Mouse (Mus musculus): ENCODE measurements around the gene Atf7ip. TPM values are rescaled to one million over a fixed set of nuclear protein-coding genes. Genes with fewer than 3 reads are reported as not detected.
A peak's percentile ranks its signal among the peaks of the same experiment; 100 is the strongest.

Gene Atf7ip
- polyA plus RNA-seq, 1 experiment from 2014 or later, result 21.0 TPM

DNA sequence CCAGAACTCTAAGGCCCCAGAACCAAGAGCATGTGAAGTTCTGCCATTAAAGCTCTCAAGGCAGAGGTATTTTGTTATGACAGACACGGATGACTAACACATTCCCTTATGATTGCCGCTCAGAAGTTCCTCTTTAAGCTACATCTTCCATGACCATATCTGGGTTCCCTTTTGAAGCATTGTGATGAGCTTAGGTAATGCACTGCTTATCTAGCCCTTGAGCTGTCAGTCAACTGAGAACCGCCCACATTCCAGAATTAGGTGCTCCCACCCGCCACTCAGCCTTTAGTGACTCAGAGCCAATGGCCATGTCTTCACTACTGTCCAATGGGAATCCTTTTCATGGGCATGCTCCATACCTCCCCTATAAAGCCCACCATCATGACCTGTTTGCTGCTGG is 13.7 kb upstream of the Atf7ip start:
- no peaks in the 10 kb centered on the region for H3K9me3 ChIP-seq (ENCODE audit: control insufficient read depth, low read length)
- WGBS, result 84% methylated on average over 4 of the region's 4 CpGs
- H3K4me3 ChIP-seq (ENCODE audit: low read length), result no peak overlapping the region
- H3K4me2 ChIP-seq (ENCODE audit: low read depth, low read length), result no peak overlapping the region
- no peak overlapping the region for H3K27ac ChIP-seq (ENCODE audit: low read length)
- no peaks in the 10 kb centered on the region for H3K27me3 ChIP-seq (replicated peaks; ENCODE audit: control insufficient read depth, insufficient read depth, low read length)
- no peaks in the 10 kb centered on the region for H3K36me3 ChIP-seq (ENCODE audit: control insufficient read depth, insufficient read depth, low read length)
- no peaks in the 10 kb centered on the region for H3K4me1 ChIP-seq (ENCODE audit: control insufficient read depth, insufficient read depth, low read length)
- ATAC-seq, result no peak
- no peak overlapping the region for H3K9ac ChIP-seq (ENCODE audit: low read depth, low read length)

- Histone ChIP-seq H3K9me3 (ENCODE audit: control insufficient read depth, low read length) (no peaks in the 10 kb centered on the region), H3K9ac (ENCODE audit: low read depth, low read length) (no peak overlapping the region), H3K36me3 (ENCODE audit: control insufficient read depth, insufficient read depth, low read length) (no peaks in the 10 kb centered on the region), H3K27ac (ENCODE audit: low read length) (no peak overlapping the region), H3K4me2 (ENCODE audit: low read depth, low read length) (no peak overlapping the region), H3K4me3 (ENCODE audit: low read length) (no peak overlapping the region), H3K4me1 (ENCODE audit: control insufficient read depth, insufficient read depth, low read length) (no peaks in the 10 kb centered on the region), H3K27me3 (replicated peaks; ENCODE audit: control insufficient read depth, insufficient read depth, low read length) (no peaks in the 10 kb centered on the region)
- 89% methylated on average over 7 of the region's 7 CpGs for WGBS
- no peak for ATAC-seq
Measured at GRCm38 (mm10) chr6:136493486-136493885, 12.5 kb upstream of the Atf7ip start.

DNA sequence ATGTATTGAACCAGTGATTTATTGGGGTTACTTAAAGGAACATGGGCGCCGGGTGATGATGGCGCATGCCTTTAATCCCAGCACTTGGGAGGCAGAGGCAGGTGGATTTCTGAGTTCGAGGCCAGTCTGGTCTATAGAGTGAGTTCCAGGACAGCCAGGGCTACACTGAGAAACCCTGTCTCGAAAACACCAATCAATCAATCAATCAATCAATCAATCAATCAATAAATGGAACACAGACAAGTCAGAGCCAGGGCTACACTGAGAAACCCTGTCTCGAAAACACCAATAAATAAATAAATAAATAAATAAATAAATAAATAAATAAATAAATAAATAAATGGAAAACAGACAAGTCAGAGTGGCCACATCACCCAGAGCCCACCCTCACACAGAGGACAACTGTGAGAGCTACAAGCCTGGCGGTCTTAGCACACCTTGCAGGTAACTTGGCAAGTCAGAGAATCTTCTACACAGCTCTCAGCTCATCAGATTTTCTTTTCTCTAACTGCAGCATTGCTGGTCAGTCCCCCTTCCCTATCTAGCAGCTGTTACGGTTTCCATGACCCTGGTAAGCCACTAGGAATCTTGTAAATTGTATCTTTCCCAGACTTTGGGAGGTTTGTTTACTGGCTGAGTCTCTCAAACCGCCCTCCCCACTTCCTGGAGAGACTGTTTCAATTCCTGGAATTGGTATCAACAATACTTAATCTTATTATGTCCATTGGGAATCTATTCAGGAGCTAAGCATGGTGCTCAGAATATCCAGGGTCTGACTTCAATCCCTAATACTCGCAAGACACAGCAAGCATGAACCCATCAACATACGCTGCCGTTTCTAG is 11.8 kb upstream of the Atf7ip start:
- no peak overlapping the region for H3K27ac ChIP-seq (ENCODE audit: low read length)
- H3K4me2 ChIP-seq (ENCODE audit: low read depth, low read length), result no peak overlapping the region
- 82% methylated on average over 12 of the region's 12 CpGs for WGBS
- no peak overlapping the region for H3K4me3 ChIP-seq (ENCODE audit: low read length)
- no peak overlapping the region for H3K9ac ChIP-seq (ENCODE audit: low read depth, low read length)
- no peak for ATAC-seq
- no peaks in the 10 kb centered on the region for H3K4me1 ChIP-seq (ENCODE audit: control insufficient read depth, insufficient read depth, low read length)
- H3K9me3 ChIP-seq (ENCODE audit: control insufficient read depth, low read length), result no peaks in the 10 kb centered on the region
- H3K36me3 ChIP-seq (ENCODE audit: control insufficient read depth, insufficient read depth, low read length), result no peaks in the 10 kb centered on the region
- no peaks in the 10 kb centered on the region for H3K27me3 ChIP-seq (replicated peaks; ENCODE audit: control insufficient read depth, insufficient read depth, low read length)

- no peaks in the 10 kb centered on the region for H3K36me3 ChIP-seq (ENCODE audit: control insufficient read depth, insufficient read depth, low read length)
- H3K4me2 ChIP-seq (ENCODE audit: low read depth, low read length), result no peak overlapping the region
- 90% methylated on average over 12 of the region's 12 CpGs for WGBS
- no peak overlapping the region for H3K4me3 ChIP-seq (ENCODE audit: low read length)
- no peaks in the 10 kb centered on the region for H3K27me3 ChIP-seq (replicated peaks; ENCODE audit: control insufficient read depth, insufficient read depth, low read length)
- no peak for ATAC-seq
- H3K4me1 ChIP-seq (ENCODE audit: control insufficient read depth, insufficient read depth, low read length), result no peaks in the 10 kb centered on the region
- no peak overlapping the region for H3K27ac ChIP-seq (ENCODE audit: low read length)
- no peaks in the 10 kb centered on the region for H3K9me3 ChIP-seq (ENCODE audit: control insufficient read depth, low read length)
- no peak overlapping the region for H3K9ac ChIP-seq (ENCODE audit: low read depth, low read length)
Measured at GRCm38 (mm10) chr6:136495023-136495422, 10.9 kb upstream of the Atf7ip start.

- Histone ChIP-seq H3K4me2 (ENCODE audit: low read depth, low read length) (no peak overlapping the region), H3K4me1 (ENCODE audit: control insufficient read depth, insufficient read depth, low read length) (no peaks in the 10 kb centered on the region), H3K9ac (ENCODE audit: low read depth, low read length) (no peak overlapping the region), H3K4me3 (ENCODE audit: low read length) (no peak overlapping the region), H3K9me3 (ENCODE audit: control insufficient read depth, low read length) (no peaks in the 10 kb centered on the region), H3K27me3 (replicated peaks; ENCODE audit: control insufficient read depth, insufficient read depth, low read length) (no peaks in the 10 kb centered on the region), H3K36me3 (ENCODE audit: control insufficient read depth, insufficient read depth, low read length) (no peaks in the 10 kb centered on the region), H3K27ac (ENCODE audit: low read length) (no peak overlapping the region)
- WGBS, result 56% methylated on average over 5 of the region's 5 CpGs
- ATAC-seq, result no peak
Measured at GRCm38 (mm10) chr6:136497744-136498143, 8.2 kb upstream of the Atf7ip start.

DNA sequence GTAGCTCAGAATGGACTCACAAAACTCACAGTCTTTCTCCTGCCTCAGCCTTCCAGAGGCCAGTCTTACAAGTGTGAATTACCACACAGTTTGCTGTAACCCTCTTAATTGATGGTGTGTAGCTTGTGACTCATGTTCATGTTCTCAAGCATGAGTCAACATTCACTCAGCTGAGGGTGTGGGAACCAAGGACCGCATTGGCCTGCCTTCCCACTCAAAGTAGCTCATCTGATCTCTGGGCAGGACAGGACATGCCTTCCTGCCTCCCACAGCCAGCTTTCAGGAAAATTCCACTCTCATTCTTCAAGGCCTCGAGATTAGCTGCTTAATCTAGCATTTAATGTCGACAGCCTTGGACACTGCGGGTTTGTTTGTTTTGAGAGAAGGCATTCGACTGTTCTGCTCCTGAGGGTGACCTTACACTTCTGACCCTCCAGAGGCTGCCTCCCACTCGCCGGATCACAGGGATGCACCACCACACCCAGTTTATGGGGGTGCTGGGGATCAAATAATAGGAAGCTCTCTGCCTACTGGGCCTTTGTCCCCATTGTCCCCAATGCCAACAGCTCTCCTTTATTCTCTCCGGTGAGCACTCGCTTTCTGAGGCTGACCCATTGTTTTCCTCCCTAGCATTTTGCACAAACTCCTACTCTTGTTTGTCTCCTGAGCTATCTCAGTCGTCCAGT is 6.5 kb upstream of the Atf7ip start:
- no peak overlapping the region for H3K9ac ChIP-seq (ENCODE audit: low read depth, low read length)
- no peaks in the 10 kb centered on the region for H3K4me1 ChIP-seq (ENCODE audit: control insufficient read depth, insufficient read depth, low read length)
- H3K36me3 ChIP-seq (ENCODE audit: control insufficient read depth, insufficient read depth, low read length), result no peaks in the 10 kb centered on the region
- peak; percentile 56; the same call in 1 of the 2 replicates for ATAC-seq
- H3K27me3 ChIP-seq (replicated peaks; ENCODE audit: control insufficient read depth, insufficient read depth, low read length), result no peaks in the 10 kb centered on the region
- H3K4me2 ChIP-seq (ENCODE audit: low read depth, low read length), result no peak overlapping the region
- 51% methylated on average over 10 of the region's 10 CpGs for WGBS
- H3K4me3 ChIP-seq (ENCODE audit: low read length), result no peak overlapping the region
- no peak overlapping the region for H3K27ac ChIP-seq (ENCODE audit: low read length)
- no peaks in the 10 kb centered on the region for H3K9me3 ChIP-seq (ENCODE audit: control insufficient read depth, low read length)

- H3K27me3 ChIP-seq (replicated peaks; ENCODE audit: control insufficient read depth, insufficient read depth, low read length), result no peaks in the 10 kb centered on the region
- WGBS, result 93% methylated on average over 3 of the region's 3 CpGs
- no peaks in the 10 kb centered on the region for H3K36me3 ChIP-seq (ENCODE audit: control insufficient read depth, insufficient read depth, low read length)
- no peak overlapping the region for H3K9ac ChIP-seq (ENCODE audit: low read depth, low read length)
- no peak for ATAC-seq
- H3K27ac ChIP-seq (ENCODE audit: low read length), result no peak overlapping the region
- no peaks in the 10 kb centered on the region for H3K9me3 ChIP-seq (ENCODE audit: control insufficient read depth, low read length)
- H3K4me2 ChIP-seq (ENCODE audit: low read depth, low read length), result no peak overlapping the region
- no peaks in the 10 kb centered on the region for H3K4me1 ChIP-seq (ENCODE audit: control insufficient read depth, insufficient read depth, low read length)
- no peak overlapping the region for H3K4me3 ChIP-seq (ENCODE audit: low read length)
Measured at GRCm38 (mm10) chr6:136508652-136509051, 2.7 kb downstream of the Atf7ip start.

- ATAC-seq, result no peak
- peaks cover 3% of the 10 kb centered on the region; the same call in 1 of the 2 replicates for H3K9me3 ChIP-seq (ENCODE audit: control insufficient read depth, low read length)
- H3K4me3 ChIP-seq (ENCODE audit: low read length), result no peak overlapping the region
- H3K9ac ChIP-seq (ENCODE audit: low read depth, low read length), result no peak overlapping the region
- no peak overlapping the region for H3K4me2 ChIP-seq (ENCODE audit: low read depth, low read length)
- H3K27me3 ChIP-seq (replicated peaks; ENCODE audit: control insufficient read depth, insufficient read depth, low read length), result no peaks in the 10 kb centered on the region
- no peaks in the 10 kb centered on the region for H3K36me3 ChIP-seq (ENCODE audit: control insufficient read depth, insufficient read depth, low read length)
- 75% methylated on average over 7 of the region's 7 CpGs for WGBS
- H3K27ac ChIP-seq (ENCODE audit: low read length), result no peak overlapping the region
- no peaks in the 10 kb centered on the region for H3K4me1 ChIP-seq (ENCODE audit: control insufficient read depth, insufficient read depth, low read length)
Measured at GRCm38 (mm10) chr6:136510945-136511344, 5.0 kb downstream of the Atf7ip start.

- ATAC-seq, result 0 out of 2 replicates have a peak, but pooled peaks have one; percentile 26
- Histone ChIP-seq H3K36me3 (ENCODE audit: control insufficient read depth, insufficient read depth, low read length) (no peaks in the 10 kb centered on the region), H3K9ac (ENCODE audit: low read depth, low read length) (no peak overlapping the region), H3K4me1 (ENCODE audit: control insufficient read depth, insufficient read depth, low read length) (no peaks in the 10 kb centered on the region), H3K9me3 (ENCODE audit: control insufficient read depth, low read length) (peaks cover 3% of the 10 kb centered on the region; the same call in 1 of the 2 replicates), H3K27ac (ENCODE audit: low read length) (no peak overlapping the region), H3K27me3 (replicated peaks; ENCODE audit: control insufficient read depth, insufficient read depth, low read length) (no peaks in the 10 kb centered on the region), H3K4me3 (ENCODE audit: low read length) (no peak overlapping the region), H3K4me2 (ENCODE audit: low read depth, low read length) (no peak overlapping the region)
- 84% methylated on average over 3 of the region's 3 CpGs for WGBS
Measured at GRCm38 (mm10) chr6:136512351-136512750, 6.4 kb downstream of the Atf7ip start.

All from intestine, embryonic 16.5 days (tissue).